Mouse (Mus musculus) lung, adult 2 months (tissue): Measurements from ENCODE around the gene Rnasek.

Experiments
- CTCF ChIP-seq: fragments of 200-500 bp; IDR thresholded peaks from 2 replicates; pipeline ENCODE4 v1.5.1; 2011; ENCODE audit warnings: mild to moderate bottlenecking, low read length, control low read depth; ENCODE audit not compliant: insufficient read depth
- POLR2A ChIP-seq: fragments of 200-500 bp; IDR thresholded peaks from 2 replicates; pipeline ENCODE4 v1.6.1; 2011; ENCODE audit warnings: low read depth, mild to moderate bottlenecking, control low read depth, low read length, borderline replicate concordance; ENCODE audit errors: extremely low read depth

- TF ChIP-seq CTCF (no peak), POLR2A (no peak)
Measured at GRCm38 (mm10) chr11:70216103-70216502, 23.5 kb downstream of the Rnasek start.
